Mouse (Mus musculus) heart, embryonic 11.5 days (tissue): ENCODE results near the gene Slc36a4. TPM values are rescaled to one million over a fixed set of nuclear protein-coding genes. Genes with fewer than 3 reads are reported as not detected.

Source experiments
- ATAC-seq: fragments of 200-750 bp; cut with Nextera tagmentation; replicated peaks from 2 replicates; pipeline ENCODE4 v1.8.0; 2017; ENCODE audit warnings: moderate library complexity; ENCODE audit not compliant: insufficient number of reproducible peaks, low FRiP score, low TSS enrichment
- H3K27ac ChIP-seq: fragments of 300-500 bp; sonication (generic); 2 replicates; pipeline ENCODE4 v1.5.1; 2014; ENCODE audit warnings: mild to moderate bottlenecking, low read depth, low read length
- H3K27me3 ChIP-seq: fragments of 300-500 bp; sonication (generic); 2 replicates; pipeline ENCODE4 v1.6.1; 2014; ENCODE audit warnings: mild to moderate bottlenecking, low read length, mixed read lengths; ENCODE audit not compliant: control insufficient read depth, insufficient read depth
- H3K36me3 ChIP-seq: fragments of 300-500 bp; sonication (generic); 2 replicates; pipeline ENCODE4 v1.6.1; 2014; ENCODE audit warnings: mild to moderate bottlenecking, low read length, moderate library complexity, mixed read lengths; ENCODE audit not compliant: control insufficient read depth, insufficient read depth
- H3K4me1 ChIP-seq: fragments of 300-500 bp; sonication (generic); 2 replicates; pipeline ENCODE4 v1.6.1; 2014; ENCODE audit warnings: low read length; ENCODE audit not compliant: control insufficient read depth, insufficient read depth
- H3K4me2 ChIP-seq: fragments of 300-500 bp; sonication (generic); 2 replicates; pipeline ENCODE4 v1.6.1; 2014; ENCODE audit warnings: mild to moderate bottlenecking, moderate library complexity
- H3K4me3 ChIP-seq: fragments of 300-500 bp; sonication (generic); 2 replicates; pipeline ENCODE4 v1.5.1; 2014; ENCODE audit warnings: low read depth, low read length
- H3K9ac ChIP-seq: fragments of 300-500 bp; sonication (generic); 2 replicates; pipeline ENCODE4 v1.6.1; 2014; ENCODE audit warnings: mild to moderate bottlenecking, low read depth, low read length, moderate library complexity
- H3K9me3 ChIP-seq: fragments of 300-500 bp; sonication (generic); replicated peaks from 2 replicates; pipeline ENCODE4 v1.6.1; 2016; ENCODE audit warnings: low read length; ENCODE audit not compliant: control insufficient read depth
- WGBS: fragments of 180-500 bp; shearing (Covaris S2); extraction: QIAGEN DNeasy Blood & Tissue Kit; methylation state at CpG from one replicate; pipeline ENCODE4 v1.1.7; 2014; ENCODE audit not compliant: insufficient replicate concordance; 5-methylcytosine and 5-hydroxymethylcytosine counted together
- polyA plus RNA-seq: library from polyadenylated mRNA; unstranded; fragments of >200 nt; fragmentation: Nextera tagmentation; extraction: Ambion mirVana; gene quantifications from 2 replicates; pipeline ENCODE4 v1.2.1, GENCODE M21; 2014

Slc36a4 gene
- polyA plus RNA-seq, 1 experiment from 2014 or later = 11.4 TPM

- Histone ChIP-seq H3K4me1 (no peaks in the 10 kb centered on the region; the same call in 1 of the 2 replicates), H3K9ac (no peak overlapping the region), H3K36me3 (no peaks in the 10 kb centered on the region), H3K4me2 (no peak overlapping the region), H3K9me3 (no peaks in the 10 kb centered on the region), H3K27me3 (no peaks in the 10 kb centered on the region), H3K27ac (no peak overlapping the region), H3K4me3 (no peak overlapping the region)
- 64% methylated on average over 4 of the region's 4 CpGs for WGBS
- no peak for ATAC-seq
Measured at GRCm38 (mm10) chr9:15693847-15694246, 15.7 kb upstream of the Slc36a4 start.

DNA sequence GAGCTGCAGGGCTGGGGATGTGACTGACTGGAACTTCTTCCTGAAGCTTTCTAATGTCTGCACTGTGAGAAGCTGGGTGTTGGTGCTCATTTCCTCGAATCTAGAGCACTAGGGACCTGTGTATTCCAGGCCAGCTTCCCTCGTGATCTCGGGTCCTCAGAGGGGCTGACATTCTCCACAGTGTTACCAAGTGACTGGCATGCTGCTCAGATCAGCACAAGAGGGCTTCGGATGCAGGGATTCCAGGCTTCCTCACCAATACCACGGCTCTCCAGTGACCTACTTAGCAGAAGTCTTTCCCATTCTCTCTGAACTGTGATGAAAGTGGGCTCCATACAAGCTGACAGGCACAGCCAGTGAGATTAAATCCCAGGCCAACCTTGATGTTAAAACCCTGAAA is 14.5 kb upstream of the Slc36a4 start:
- Histone ChIP-seq H3K4me3 (no peak overlapping the region), H3K4me2 (no peak overlapping the region), H3K27ac (no peak overlapping the region), H3K36me3 (no peaks in the 10 kb centered on the region), H3K9me3 (no peaks in the 10 kb centered on the region), H3K9ac (no peak overlapping the region), H3K4me1 (no peaks in the 10 kb centered on the region), H3K27me3 (no peaks in the 10 kb centered on the region)
- WGBS = 31% methylated on average over 5 of the region's 5 CpGs
- ATAC-seq = no peak

GRCm38 (mm10) chr9:15705706-15706105 is 3.8 kb upstream of the Slc36a4 start:
- no peak overlapping the region for H3K4me2 ChIP-seq
- no peak for ATAC-seq
- H3K9ac ChIP-seq = no peak overlapping the region
- H3K36me3 ChIP-seq = no peaks in the 10 kb centered on the region
- WGBS = 66% methylated on average over 10 of the region's 10 CpGs
- H3K27me3 ChIP-seq = no peaks in the 10 kb centered on the region
- no peak overlapping the region for H3K4me3 ChIP-seq
- H3K27ac ChIP-seq = no peak overlapping the region
- H3K4me1 ChIP-seq = 0 out of 2 replicates have a peak, but pooled peaks cover 2% of the 10 kb centered on the region
- H3K9me3 ChIP-seq = no peaks in the 10 kb centered on the region

DNA sequence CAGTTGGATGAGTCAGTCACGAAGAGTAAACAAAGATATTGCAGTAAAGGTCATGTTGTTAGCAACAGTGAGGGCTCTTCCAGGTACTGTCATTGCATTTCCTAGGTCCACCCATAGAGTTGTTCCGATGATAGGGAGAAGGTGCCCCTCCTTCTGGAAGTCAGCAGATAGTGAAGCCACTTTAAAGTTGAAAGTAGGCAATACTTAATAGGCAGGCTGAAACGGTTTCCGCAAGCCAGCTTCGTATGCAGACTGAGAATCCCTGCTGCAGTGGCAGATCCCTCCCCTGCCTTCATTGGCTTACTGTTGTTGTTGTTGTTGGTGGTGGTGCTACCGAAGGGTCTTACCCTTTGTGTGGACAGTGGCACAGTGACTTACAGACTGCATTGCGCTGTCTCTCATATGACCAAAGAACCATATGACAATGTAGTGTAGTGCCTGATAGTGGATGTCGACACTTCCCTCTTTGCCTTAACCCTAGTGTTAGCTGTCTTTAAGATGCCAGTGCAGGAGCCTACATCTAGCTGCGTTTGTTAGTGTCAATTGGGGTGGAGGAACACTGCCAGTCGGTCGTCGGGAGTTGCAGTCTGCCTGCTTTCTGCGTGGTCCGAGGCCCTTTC is 449 bp upstream of the Slc36a4 start:
- WGBS = 10% methylated on average over 14 of the region's 14 CpGs
- Histone ChIP-seq H3K4me3 (peak overlapping the region; percentile 79), H3K27me3 (no peaks in the 10 kb centered on the region), H3K9ac (peak overlapping the region; percentile 83), H3K27ac (peak overlapping the region; percentile 77; the same call in 1 of the 2 replicates), H3K36me3 (no peaks in the 10 kb centered on the region), H3K4me1 (0 out of 2 replicates have a peak, but pooled peaks cover 2% of the 10 kb centered on the region), H3K4me2 (peak overlapping the region; percentile 90), H3K9me3 (no peaks in the 10 kb centered on the region)
- peak; percentile 44 for ATAC-seq

GRCm38 (mm10) chr9:15710821-15711565 is 1.5 kb downstream of the Slc36a4 start:
- no peaks in the 10 kb centered on the region for H3K36me3 ChIP-seq
- 89% methylated on average over 13 of the region's 13 CpGs for WGBS
- no peak overlapping the region for H3K27ac ChIP-seq
- no peak overlapping the region for H3K4me3 ChIP-seq
- H3K9ac ChIP-seq = no peak overlapping the region
- H3K27me3 ChIP-seq = no peaks in the 10 kb centered on the region
- H3K4me2 ChIP-seq = no peak overlapping the region; the same call in 1 of the 2 replicates
- no peaks in the 10 kb centered on the region for H3K9me3 ChIP-seq
- ATAC-seq = no peak
- H3K4me1 ChIP-seq = 0 out of 2 replicates have a peak, but pooled peaks cover 2% of the 10 kb centered on the region

DNA sequence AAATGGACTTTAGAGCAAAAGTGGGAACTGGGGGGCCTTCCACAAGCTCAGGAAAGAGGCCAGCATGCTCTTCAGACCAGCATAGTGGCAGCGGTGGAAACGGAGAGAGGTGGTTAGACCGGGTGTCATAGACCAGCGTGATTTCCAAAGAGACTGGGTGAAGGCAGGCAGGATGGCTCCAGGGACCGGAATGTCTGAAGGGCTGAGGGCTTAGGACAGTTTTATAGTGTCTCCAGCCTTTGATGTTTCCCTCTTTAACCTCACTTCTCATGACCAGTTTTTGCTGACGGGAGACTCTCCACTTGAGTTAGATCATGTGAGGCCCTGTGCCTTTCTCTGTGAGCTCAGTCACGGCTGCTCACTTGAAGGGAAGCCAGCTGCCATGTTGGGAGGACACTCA is 2.1 kb downstream of the Slc36a4 start:
- no peak overlapping the region for H3K4me2 ChIP-seq
- H3K9ac ChIP-seq = no peak overlapping the region

DNA sequence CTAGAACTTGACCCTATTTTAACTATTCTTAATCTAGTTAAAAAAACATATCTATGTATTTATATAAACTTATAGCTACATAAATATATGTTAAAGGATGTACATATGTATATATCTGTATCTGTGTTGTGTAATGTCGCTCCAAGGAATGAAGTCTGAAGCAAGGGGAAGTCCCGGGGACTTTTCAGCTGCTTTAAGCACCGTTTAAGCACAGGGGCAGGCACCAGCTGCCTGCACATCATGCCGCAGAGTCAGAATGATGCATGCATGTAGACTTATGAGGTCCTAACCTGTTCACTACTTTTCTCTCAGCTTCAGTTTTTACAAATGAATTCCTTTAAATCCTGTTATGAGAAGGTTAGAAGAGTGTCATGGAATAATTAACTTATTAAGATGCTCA is 5.3 kb downstream of the Slc36a4 start:
- H3K4me1 ChIP-seq = 0 out of 2 replicates have a peak, but pooled peaks cover 2% of the 10 kb centered on the region
- no peak overlapping the region for H3K9ac ChIP-seq
- H3K4me3 ChIP-seq = no peak overlapping the region
- 84% methylated on average over 4 of the region's 4 CpGs for WGBS
- no peaks in the 10 kb centered on the region for H3K27me3 ChIP-seq
- H3K4me2 ChIP-seq = no peak overlapping the region
- H3K36me3 ChIP-seq = no peaks in the 10 kb centered on the region
- ATAC-seq = no peak
- H3K27ac ChIP-seq = no peak overlapping the region
- no peaks in the 10 kb centered on the region for H3K9me3 ChIP-seq

More for the DNA sequence above, 2.1 kb downstream of the Slc36a4 start:
- Histone ChIP-seq H3K27ac (no peak overlapping the region), H3K27me3 (no peaks in the 10 kb centered on the region), H3K4me3 (no peak overlapping the region), H3K36me3 (no peaks in the 10 kb centered on the region), H3K4me1 (0 out of 2 replicates have a peak, but pooled peaks cover 2% of the 10 kb centered on the region), H3K9me3 (no peaks in the 10 kb centered on the region)
- 83% methylated on average over 7 of the region's 7 CpGs for WGBS
- ATAC-seq = no peak

DNA sequence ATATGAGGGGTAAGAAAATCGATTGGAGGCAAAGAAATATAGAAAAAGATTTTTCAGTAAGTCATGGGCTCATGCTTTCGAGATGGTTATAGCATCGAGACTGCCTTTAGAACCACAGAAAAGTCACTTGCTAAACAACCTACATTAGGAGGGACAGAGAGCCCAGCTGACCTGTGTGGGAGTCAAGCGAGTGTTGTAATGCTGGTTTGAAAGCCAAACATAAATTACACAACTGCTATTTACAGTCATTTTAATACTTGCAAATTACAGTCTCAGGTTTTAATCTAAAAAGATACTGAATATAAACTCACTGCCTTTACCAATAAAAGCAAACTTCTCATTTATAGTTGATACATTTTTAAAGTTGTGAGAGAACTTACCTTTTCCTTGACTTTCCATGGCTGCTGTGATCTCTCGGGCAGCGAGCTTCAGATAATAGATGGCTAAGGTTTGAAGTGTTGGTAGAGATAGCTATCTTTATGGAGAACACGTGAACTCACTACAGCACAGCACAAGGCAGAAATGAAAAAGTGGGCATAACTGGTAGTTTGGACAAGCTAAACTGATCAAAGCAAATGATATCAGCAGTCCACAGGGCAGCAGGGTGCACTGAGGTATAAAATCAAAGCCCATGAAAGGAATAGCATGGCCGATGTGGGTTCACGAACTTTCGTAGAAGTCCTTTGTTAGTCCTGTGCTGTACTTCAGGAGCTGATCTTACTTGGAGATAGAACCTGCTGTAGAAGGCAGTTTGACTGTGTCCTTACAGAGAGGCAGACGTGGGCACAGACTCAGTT is 5.9 kb downstream of the Slc36a4 start:
- no peak for ATAC-seq
- H3K4me2 ChIP-seq = no peak overlapping the region

More for the DNA sequence above, 5.9 kb downstream of the Slc36a4 start:
- Histone ChIP-seq H3K9me3 (no peaks in the 10 kb centered on the region), H3K4me1 (no peaks in the 10 kb centered on the region), H3K36me3 (no peaks in the 10 kb centered on the region), H3K9ac (no peak overlapping the region), H3K4me3 (no peak overlapping the region), H3K27me3 (no peaks in the 10 kb centered on the region), H3K27ac (no peak overlapping the region)
- 83% methylated on average over 11 of the region's 11 CpGs for WGBS
